Mouse (Mus musculus) liver, embryonic 14.5 days (tissue): ENCODE measurements around the gene Snrk.

ENCODE experiments used
- CTCF ChIP-seq: IDR thresholded peaks from 2 replicates; pipeline ENCODE4 v1.5.1; 2016; ENCODE audit warnings: antibody characterized with exemption, low read depth, control low read depth
- EP300 ChIP-seq: IDR thresholded peaks from 2 replicates; pipeline ENCODE4 v1.6.1; 2016; ENCODE audit warnings: antibody characterized with exemption, low read depth

- TF ChIP-seq CTCF (no peak), EP300 (no peak)
These were observed 13.6 kb downstream of the Snrk start for GRCm38 (mm10) chr9:122130666-122131065.
